ENCODE assay signal across 8 mouse cellular contexts in the genomic region with DNA sequence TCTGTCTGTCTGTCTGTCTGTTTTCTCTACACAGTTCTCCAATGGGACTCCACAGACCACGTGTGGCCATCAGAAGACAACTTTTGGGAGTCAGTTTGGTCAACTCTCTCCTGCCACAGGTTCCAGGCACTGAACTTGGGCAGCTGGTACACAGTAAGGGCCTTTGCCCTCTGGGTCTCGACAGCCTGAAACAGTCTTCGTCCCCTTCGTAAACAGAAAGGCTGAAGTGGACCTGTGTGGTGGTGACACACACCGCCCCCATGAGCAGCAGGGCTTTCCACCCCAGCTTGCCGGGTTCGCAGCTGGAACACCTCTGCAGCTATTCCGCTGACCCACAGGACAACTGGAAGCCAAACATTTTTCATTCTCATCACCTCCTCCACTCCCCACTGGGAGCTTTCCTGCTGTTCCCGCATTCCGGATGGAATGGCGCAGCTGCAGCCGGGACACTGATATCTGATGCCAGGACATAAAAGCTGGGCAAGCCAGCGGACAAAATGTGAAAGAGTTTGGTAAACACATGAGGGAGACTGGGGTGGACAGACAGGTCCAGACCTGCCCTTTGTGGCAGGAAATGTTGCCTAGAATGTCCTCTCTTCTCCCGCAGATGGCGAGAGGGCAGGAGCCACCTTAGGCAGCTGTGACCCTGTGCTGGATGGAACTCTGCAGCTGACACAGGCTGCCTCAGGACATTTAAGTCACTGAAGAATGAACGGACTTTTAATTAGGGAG. TPM values are rescaled to one million over a fixed set of nuclear protein-coding genes. Genes with fewer than 3 reads are reported as not detected.
DNase-seq lines count a peak whose midpoint lies in the region; ATAC-seq and TF ChIP-seq lines count a peak whose summit lies in the region.
"Had no signal": no experiment of that assay in that cellular context is flagged by ENCODE, and none has a peak within 500 bp of the region (broad histone marks: within the 10 kb centered on the region; RNA-seq: fewer than 3 reads in every experiment).

No protein-coding gene starts in this region.

- H3K36me3 ChIP-seq in liver, embryonic 12.5 days = no peaks in the 10 kb centered on the region

- no peaks in the 10 kb centered on the region for H3K9me3 ChIP-seq in liver, embryonic 12.5 days (replicated peaks)

- H3K4me1 ChIP-seq in liver, embryonic 12.5 days = peaks cover 32% of the 10 kb centered on the region
- H3K4me1 ChIP-seq in embryonic fibroblast, embryonic 13.5 days (ENCODE audit: control insufficient read depth, insufficient read depth, low read length) = peaks cover 9% of the 10 kb centered on the region

- no peak for TF ChIP-seq CTCF in embryonic fibroblast, embryonic 13.5 days (IDR thresholded peaks at IDR 0.05; ENCODE audit: borderline replicate concordance, insufficient read depth, low read length)

- no peak overlapping the region for H3K27ac ChIP-seq in liver, embryonic 12.5 days
- peak overlapping the region; percentile 20 for H3K27ac ChIP-seq in embryonic fibroblast, embryonic 13.5 days (ENCODE audit: insufficient read depth, low read length)

- peaks cover 4% of the 10 kb centered on the region for H3K27me3 ChIP-seq in liver, embryonic 12.5 days (replicated peaks)

- no peak for DNase-seq in liver
- DNase-seq in embryo, embryonic 10 days (ENCODE audit: low spot score) = peak; percentile 65
- peak; percentile 27 for DNase-seq in lung, postnatal 10 days
- DNase-seq in right cerebral cortex, adult 18-20 months = no peak
- DNase-seq in left cerebral cortex, adult 8-10 months (ENCODE audit: low spot score in 2 of 2) = no peak
- DNase-seq: cerebellum, adult 9-10 months had no signal

- ATAC-seq in liver, embryonic 12.5 days = no peak

- 57% methylated on average over 16 of the region's 16 CpGs for WGBS in liver, embryonic 12.5 days (ENCODE audit: insufficient replicate concordance)

- H3K9ac ChIP-seq in liver, embryonic 12.5 days = no peak overlapping the region

- TF ChIP-seq POLR2A in embryonic fibroblast, embryonic 13.5 days (IDR thresholded peaks at IDR 0.05; ENCODE audit: low read depth, low read length) = no peak

- 0 out of 2 replicates have a peak overlapping the region, but pooled peaks have one; percentile 3 for H3K4me2 ChIP-seq in liver, embryonic 12.5 days

- no peak overlapping the region for H3K4me3 ChIP-seq in liver, embryonic 12.5 days
- H3K4me3 ChIP-seq in embryonic fibroblast, embryonic 13.5 days (ENCODE audit: insufficient read depth, low read length) = no peak overlapping the region

RNA-seq across cellular contexts. Expression of a gene that starts 51.4 kb away (rescaled TPM):
- 1.5 and 1.7 TPM in 2 replicates for polyA plus RNA-seq in liver, embryonic 12.5 days (2016; fragmentation: Nextera tagmentation; extraction: Ambion mirVana)
- polyA plus RNA-seq in embryonic fibroblast, embryonic 13.5 days (2011; ENCODE audit: insufficient read length, low read depth, missing spikeins) = 6.9 and 8.0 TPM in 2 replicates
- total RNA-seq in left cerebral cortex, adult 8-10 months (2022) = 10 to 100 TPM; 52.0 to 52.9 (median 52.4) TPM

Comparison
In these comparisons a context has a peak if more than half of its experiments do, and no peak if none do; other contexts are left out.
1. DNase-seq: peak in embryo, embryonic 10 days (single experiment) and lung, postnatal 10 days (single experiment); none in liver (single experiment), right cerebral cortex, adult 18-20 months (single experiment) and left cerebral cortex, adult 8-10 months (0 of 2).